Mouse (Mus musculus) MEL (cell line): ENCODE data around the gene Hs1bp3. TPM values are rescaled to one million over a fixed set of nuclear protein-coding genes. Genes with fewer than 3 reads are reported as not detected.

Experiments
- DNase-seq: peaks from one replicate; pipeline ENCODE4 v3.0.0; 2011; ENCODE audit warnings: low read depth, low spot score
- H3K27ac ChIP-seq: 2 replicates; pipeline ENCODE4 v1.5.1; 2012; ENCODE audit warnings: low read depth, mild to moderate bottlenecking, control low read depth, low read length, moderate library complexity; ENCODE audit not compliant: control insufficient read depth
- H3K27me3 ChIP-seq, 2 experiments: fragments of 150-350 bp in 1 of 2; sonication (generic) in 1 of 2; 2 replicates each; pipeline ENCODE4 v1.6.1; 2012; ENCODE audit warnings: low read length in 2 of 2, mild to moderate bottlenecking in 2 of 2, improper control_type of control experiment in 1 of 2, moderate library complexity in 1 of 2; ENCODE audit not compliant: insufficient read depth in 2 of 2, control insufficient read depth in 1 of 2
- H3K36me3 ChIP-seq, 2 experiments: 2 replicates each; pipeline ENCODE4 v1.6.1; 2012 to 2014; ENCODE audit warnings: low read length in 2 of 2, improper control_type of control experiment in 1 of 2, inconsistent platforms in 1 of 2, mild to moderate bottlenecking in 1 of 2; ENCODE audit not compliant: insufficient read depth in 2 of 2, control insufficient read depth in 1 of 2
- H3K4me1 ChIP-seq, 2 experiments: fragments of 150-350 bp in 1 of 2; sonication (generic) in 1 of 2; 2 replicates each; pipeline ENCODE4 v1.6.1; 2012; ENCODE audit warnings: low read length in 2 of 2, improper control_type of control experiment in 1 of 2, mild to moderate bottlenecking in 1 of 2; ENCODE audit not compliant: insufficient read depth in 2 of 2, control insufficient read depth in 1 of 2
- H3K4me3 ChIP-seq, 2 experiments: fragments of 150-350 bp in 1 of 2; sonication (generic) in 1 of 2; 2 replicates each; pipeline ENCODE4 v1.5.1; 2012; ENCODE audit warnings: low read depth in 2 of 2, low read length in 2 of 2, mild to moderate bottlenecking in 2 of 2, moderate library complexity in 2 of 2, control low read depth in 1 of 2, improper control_type of control experiment in 1 of 2; ENCODE audit not compliant: control insufficient read depth in 1 of 2, insufficient read depth in 1 of 2
- H3K79me2 ChIP-seq: 2 replicates; pipeline ENCODE4 v1.6.1; 2012; ENCODE audit warnings: mild to moderate bottlenecking, low read length, moderate library complexity; ENCODE audit not compliant: control insufficient read depth, poor library complexity, insufficient read depth
- H3K9ac ChIP-seq: 2 replicates; pipeline ENCODE4 v1.6.1; 2012; ENCODE audit warnings: low read depth, mild to moderate bottlenecking, control low read depth, low read length, moderate library complexity; ENCODE audit not compliant: control insufficient read depth, poor library complexity, severe bottlenecking
- H3K9me3 ChIP-seq: fragments of 150-350 bp; sonication (generic); replicated peaks from 2 replicates; pipeline ENCODE4 v1.6.1; 2012; ENCODE audit warnings: mild to moderate bottlenecking, low read length, improper control_type of control experiment, moderate library complexity; ENCODE audit not compliant: insufficient read depth
- BHLHE40 ChIP-seq: IDR thresholded peaks from 2 replicates; pipeline ENCODE4 v1.6.1; 2012; ENCODE audit warnings: low read depth, mild to moderate bottlenecking, inconsistent platforms, low read length, improper control_type of control experiment, borderline replicate concordance
- GABPA ChIP-seq: IDR thresholded peaks from 2 replicates; pipeline ENCODE4 v1.6.1; 2012; ENCODE audit warnings: low read depth, mild to moderate bottlenecking, inconsistent platforms, low read length, improper control_type of control experiment, moderate library complexity
- GATA1 ChIP-seq: IDR thresholded peaks from 2 replicates; pipeline ENCODE4 v1.6.1; 2011; ENCODE audit warnings: low read depth, low read length, improper control_type of control experiment
- HCFC1 ChIP-seq: IDR thresholded peaks from 2 replicates; pipeline ENCODE4 v1.6.1; 2012; ENCODE audit warnings: low read depth, mild to moderate bottlenecking, inconsistent platforms, low read length, improper control_type of control experiment, moderate library complexity
- JUND ChIP-seq: IDR thresholded peaks from 2 replicates; pipeline ENCODE4 v1.6.1; 2011; ENCODE audit warnings: low read depth, mild to moderate bottlenecking, improper control_type of control experiment, low read length
- KAT2A ChIP-seq: conservative IDR thresholded peaks from 2 replicates; pipeline ENCODE4 v1.6.1; 2012; ENCODE audit warnings: low read depth, low read length, improper control_type of control experiment, inconsistent platforms
- MXI1 ChIP-seq: IDR thresholded peaks from 2 replicates; pipeline ENCODE4 v1.6.1; 2011; ENCODE audit warnings: mild to moderate bottlenecking, low read depth, low read length, improper control_type of control experiment
- NELFE ChIP-seq: IDR thresholded peaks from 2 replicates; pipeline ENCODE4 v1.6.1; 2011; ENCODE audit warnings: low read depth, low read length, improper control_type of control experiment
- NRF1 ChIP-seq: IDR thresholded peaks from 2 replicates; pipeline ENCODE4 v1.6.1; 2014; ENCODE audit warnings: low read depth, mild to moderate bottlenecking, inconsistent platforms, low read length, improper control_type of control experiment, moderate library complexity; ENCODE audit not compliant: poor library complexity, insufficient read depth, severe bottlenecking
- POLR2A ChIP-seq, 2 experiments: IDR thresholded peaks; 2 replicates each; pipeline ENCODE4 v1.6.1; 2011 to 2012; ENCODE audit warnings: low read length in 2 of 2, mild to moderate bottlenecking in 2 of 2, control low read depth in 1 of 2, improper control_type of control experiment in 1 of 2, low read depth in 1 of 2, moderate library complexity in 1 of 2; ENCODE audit not compliant: control insufficient read depth in 1 of 2, insufficient read depth in 1 of 2, poor library complexity in 1 of 2
- SIN3A ChIP-seq: IDR thresholded peaks from 2 replicates; pipeline ENCODE4 v1.6.1; 2012; ENCODE audit warnings: low read length, improper control_type of control experiment, inconsistent platforms
- TAL1 ChIP-seq: IDR thresholded peaks from 2 replicates; pipeline ENCODE4 v1.6.1; 2012; ENCODE audit warnings: mild to moderate bottlenecking, inconsistent platforms, low read length, moderate library complexity, mixed read lengths
- TBP ChIP-seq: IDR thresholded peaks from 2 replicates; pipeline ENCODE4 v1.8.0; 2011; ENCODE audit warnings: low read depth, low read length, improper control_type of control experiment
- TCF12 ChIP-seq: IDR thresholded peaks from 2 replicates; pipeline ENCODE4 v1.6.1; 2014; ENCODE audit warnings: low read depth, mild to moderate bottlenecking, inconsistent platforms, low read length, improper control_type of control experiment, moderate library complexity
- UBTF ChIP-seq: IDR thresholded peaks from 2 replicates; pipeline ENCODE4 v1.6.1; 2012; ENCODE audit warnings: low read depth, mild to moderate bottlenecking, inconsistent platforms, low read length, improper control_type of control experiment, moderate library complexity, borderline replicate concordance; ENCODE audit not compliant: insufficient read depth
- USF2 ChIP-seq, 2 experiments: IDR thresholded peaks; 2 replicates each; pipeline ENCODE4 v1.6.1; 2011 to 2012; ENCODE audit warnings: improper control_type of control experiment in 2 of 2, low read length in 2 of 2, borderline replicate concordance in 1 of 2, inconsistent platforms in 1 of 2, low read depth in 1 of 2, mild to moderate bottlenecking in 1 of 2; ENCODE audit not compliant: insufficient read depth in 1 of 2
- ZMIZ1 ChIP-seq: IDR thresholded peaks from 2 replicates; pipeline ENCODE4 v1.6.1; 2012; ENCODE audit warnings: low read depth, mild to moderate bottlenecking, inconsistent platforms, low read length, improper control_type of control experiment, moderate library complexity
- polyA plus RNA-seq, 2 experiments: library from polyadenylated mRNA; stranded (reverse) in 1 of 2; unstranded in 1 of 2; fragments of >175 nt in 1 of 2; fragments of >200 nt in 1 of 2; gene quantifications; 2 replicates each; pipeline versions ENCODE4 v1.2.1 to v1.2.4; 2012; ENCODE audit warnings: low replicate concordance in 2 of 2, low read depth in 1 of 2; ENCODE audit not compliant: insufficient read length in 2 of 2, insufficient read depth in 1 of 2, missing spikeins in 1 of 2
- total RNA-seq: library from RNA; depleted of rRNA; stranded (reverse); fragments of 300-350 nt; gene quantifications from 2 replicates; pipeline ENCODE4 v1.2.3, GENCODE M21; 2012

Gene Hs1bp3
- total and polyA plus RNA-seq, 3 experiments, result 4.7 to 17.4 TPM; not detected in 1

GRCm38 (mm10) chr12:8366688-8367087 is 53.5 kb downstream of the Hs1bp3 start:
- no peaks in the 10 kb centered on the region; a peak in 1 of 4 replicates for H3K27me3 ChIP-seq
- H3K9me3 ChIP-seq, result no peaks in the 10 kb centered on the region
- H3K9ac ChIP-seq, result no peak overlapping the region

DNA sequence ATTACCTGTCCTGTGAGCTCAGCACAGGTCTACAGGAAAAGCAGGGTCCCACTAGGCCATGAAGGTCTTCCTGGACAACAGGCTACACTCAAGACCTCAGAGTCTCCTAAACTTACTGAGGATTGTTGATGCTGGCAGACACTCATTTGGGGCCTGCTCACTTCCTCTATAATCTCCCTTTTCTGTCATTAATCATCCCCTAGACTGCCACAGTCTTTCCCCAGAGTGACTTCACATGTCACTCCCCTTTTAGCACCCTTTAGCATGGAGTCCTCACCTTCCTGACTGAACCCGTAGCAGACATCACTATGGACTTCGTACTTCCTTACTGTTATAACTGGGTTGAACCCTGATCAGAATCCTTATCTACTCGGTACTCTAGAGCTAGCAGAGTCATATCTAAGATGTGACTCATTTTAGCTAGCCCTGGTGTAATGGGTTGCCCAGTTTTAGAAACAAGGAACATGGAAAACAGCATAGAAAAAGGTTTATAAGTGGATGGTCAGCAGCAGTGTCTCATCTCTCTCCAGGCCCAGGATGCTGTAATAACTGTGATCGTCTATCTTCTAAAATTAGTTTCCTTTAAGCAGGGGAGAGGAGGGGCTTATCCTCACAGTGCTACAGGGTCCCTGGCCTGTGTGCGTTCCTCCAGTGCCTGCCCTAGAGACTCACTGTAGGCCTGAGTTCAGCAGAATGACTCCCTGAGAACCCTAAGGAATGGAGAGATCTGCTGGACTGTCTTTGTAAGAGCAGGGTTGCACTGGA is 58.7 kb downstream of the Hs1bp3 start:
- Histone ChIP-seq H3K27me3 (no peaks in the 10 kb centered on the region; a peak in 1 of 4 replicates), H3K4me3 (no peak overlapping the region), H3K9ac (no peak overlapping the region), H3K79me2 (no peaks in the 10 kb centered on the region), H3K9me3 (no peaks in the 10 kb centered on the region), H3K4me1 (no peaks in the 10 kb centered on the region), H3K36me3 (no peaks in the 10 kb centered on the region), H3K27ac (no peak overlapping the region)
- TF ChIP-seq ZMIZ1 (no peak), POLR2A (IDR thresholded peaks at IDR 0.05; ENCODE audit: control insufficient read depth in 1 of 2, insufficient read depth in 1 of 2, low read depth in 1 of 2, low read length in 2 of 2, poor library complexity in 1 of 2) (no peak), JUND (no peak), UBTF (no peak), SIN3A (no peak), TCF12 (no peak), HCFC1 (no peak)
- peak; percentile 4 for DNase-seq

More at GRCm38 (mm10) chr12:8366688-8367087, 53.5 kb downstream of the Hs1bp3 start:
- TF ChIP-seq TAL1 (no peak), JUND (no peak), TCF12 (no peak), NELFE (no peak), GABPA (no peak), USF2 (IDR thresholded peaks at IDR 0.05; ENCODE audit: borderline replicate concordance in 1 of 2, insufficient read depth in 1 of 2, low read depth in 1 of 2, low read length in 2 of 2) (no peak), BHLHE40 (no peak), TBP (no peak), GATA1 (no peak), MXI1 (no peak), KAT2A (no peak), NRF1 (no peak)
- Histone ChIP-seq H3K4me3 (no peak overlapping the region), H3K27ac (no peak overlapping the region), H3K36me3 (no peaks in the 10 kb centered on the region), H3K4me1 (no peaks in the 10 kb centered on the region), H3K79me2 (no peaks in the 10 kb centered on the region)
- DNase-seq, result no peak
